Mouse (Mus musculus): ENCODE results near the gene Pcdh18. TPM values are rescaled to one million over a fixed set of nuclear protein-coding genes. Genes with fewer than 3 reads are reported as not detected.
A peak's percentile ranks its signal among the peaks of the same experiment; 100 is the strongest.

The Pcdh18 gene
- 63.6 and 71.1 TPM in 2 replicates for polyA plus RNA-seq (2014; fragmentation: Nextera tagmentation; extraction: Ambion mirVana)

GRCm38 (mm10) chr3:49756870-49757625 lies at the start of gene Pcdh18:
Pcdh18 (minus strand) TSS chr3:49757325.
- peaks cover 7% of the 10 kb centered on the region; the same call in 1 of the 2 replicates for H3K4me1 ChIP-seq (replicated peaks; ENCODE audit: control insufficient read depth, insufficient read depth, low read length)
- peak within 1 kb of the TSS; percentile 91 for H3K27ac ChIP-seq (ENCODE audit: low read depth, low read length)
- WGBS, result under 1% methylated on average over 43 of the region's 43 CpGs
- peak; percentile 91 for ATAC-seq (ENCODE audit: low FRiP score)
- H3K9ac ChIP-seq (ENCODE audit: low read depth, low read length), result peak within 1 kb of the TSS; percentile 80
- H3K4me3 ChIP-seq (ENCODE audit: low read depth, low read length), result peak within 1 kb of the TSS; percentile 69
- H3K27me3 ChIP-seq (ENCODE audit: control insufficient read depth, insufficient read depth, low read length), result no peaks in the 10 kb centered on the region
- no peaks in the 10 kb centered on the region for H3K9me3 ChIP-seq (ENCODE audit: control insufficient read depth, low read length)
- H3K36me3 ChIP-seq (ENCODE audit: control insufficient read depth, insufficient read depth, low read length), result no peaks in the 10 kb centered on the region
- peak; percentile 90 for DNase-seq (ENCODE audit: low spot score)
- peak within 1 kb of the TSS; percentile 58 for H3K4me2 ChIP-seq (replicated peaks; ENCODE audit: low read depth, low read length)

GRCm38 (mm10) chr3:49806823-49807222 lies 49.7 kb upstream of the Pcdh18 start:
- H3K9me3 ChIP-seq (ENCODE audit: control insufficient read depth, low read length), result no peaks in the 10 kb centered on the region
- H3K36me3 ChIP-seq (ENCODE audit: control insufficient read depth, insufficient read depth, low read length), result no peaks in the 10 kb centered on the region
- H3K4me1 ChIP-seq (replicated peaks; ENCODE audit: control insufficient read depth, insufficient read depth, low read length), result no peaks in the 10 kb centered on the region
- no peak overlapping the region for H3K27ac ChIP-seq (ENCODE audit: low read depth, low read length)
- no peaks in the 10 kb centered on the region for H3K27me3 ChIP-seq (ENCODE audit: control insufficient read depth, insufficient read depth, low read length)
- 62% methylated on average over 2 of the region's 2 CpGs for WGBS
- ATAC-seq (ENCODE audit: low FRiP score) (no peak), DNase-seq (ENCODE audit: low spot score) (no peak)
- no peak overlapping the region for H3K9ac ChIP-seq (ENCODE audit: low read depth, low read length)
- H3K4me2 ChIP-seq (replicated peaks; ENCODE audit: low read depth, low read length), result no peak overlapping the region
- no peak overlapping the region for H3K4me3 ChIP-seq (ENCODE audit: low read depth, low read length)

- Histone ChIP-seq H3K4me1 (replicated peaks; ENCODE audit: control insufficient read depth, insufficient read depth, low read length) (no peaks in the 10 kb centered on the region), H3K27me3 (ENCODE audit: control insufficient read depth, insufficient read depth, low read length) (no peaks in the 10 kb centered on the region), H3K9ac (ENCODE audit: low read depth, low read length) (no peak overlapping the region), H3K27ac (ENCODE audit: low read depth, low read length) (no peak overlapping the region), H3K4me3 (ENCODE audit: low read depth, low read length) (no peak overlapping the region), H3K36me3 (ENCODE audit: control insufficient read depth, insufficient read depth, low read length) (no peaks in the 10 kb centered on the region), H3K4me2 (replicated peaks; ENCODE audit: low read depth, low read length) (no peak overlapping the region), H3K9me3 (ENCODE audit: control insufficient read depth, low read length) (no peaks in the 10 kb centered on the region)
- DNase-seq (ENCODE audit: low spot score), result no peak
- WGBS, result 83% methylated on average over 1 of the region's 1 CpGs
- no peak for ATAC-seq (ENCODE audit: low FRiP score)
Observed at GRCm38 (mm10) chr3:49805511-49805910, 48.4 kb upstream of the Pcdh18 start.

GRCm38 (mm10) chr3:49788296-49788695 lies 31.2 kb upstream of the Pcdh18 start:
- Histone ChIP-seq H3K4me1 (replicated peaks; ENCODE audit: control insufficient read depth, insufficient read depth, low read length) (no peaks in the 10 kb centered on the region), H3K9me3 (ENCODE audit: control insufficient read depth, low read length) (no peaks in the 10 kb centered on the region), H3K27ac (ENCODE audit: low read depth, low read length) (no peak overlapping the region), H3K4me2 (replicated peaks; ENCODE audit: low read depth, low read length) (no peak overlapping the region), H3K9ac (ENCODE audit: low read depth, low read length) (no peak overlapping the region), H3K27me3 (ENCODE audit: control insufficient read depth, insufficient read depth, low read length) (no peaks in the 10 kb centered on the region), H3K4me3 (ENCODE audit: low read depth, low read length) (no peak overlapping the region), H3K36me3 (ENCODE audit: control insufficient read depth, insufficient read depth, low read length) (no peaks in the 10 kb centered on the region)
- DNase-seq (ENCODE audit: low spot score), result no peak
- ATAC-seq (ENCODE audit: low FRiP score), result peak; percentile 63; the same call in 1 of the 2 replicates
- WGBS, result 17% methylated on average over 2 of the region's 2 CpGs

GRCm38 (mm10) chr3:49787719-49788118 lies 30.6 kb upstream of the Pcdh18 start:
- Histone ChIP-seq H3K4me2 (replicated peaks; ENCODE audit: low read depth, low read length) (no peak overlapping the region), H3K9ac (ENCODE audit: low read depth, low read length) (no peak overlapping the region), H3K4me1 (replicated peaks; ENCODE audit: control insufficient read depth, insufficient read depth, low read length) (no peaks in the 10 kb centered on the region), H3K27me3 (ENCODE audit: control insufficient read depth, insufficient read depth, low read length) (no peaks in the 10 kb centered on the region), H3K36me3 (ENCODE audit: control insufficient read depth, insufficient read depth, low read length) (no peaks in the 10 kb centered on the region), H3K9me3 (ENCODE audit: control insufficient read depth, low read length) (no peaks in the 10 kb centered on the region), H3K27ac (ENCODE audit: low read depth, low read length) (no peak overlapping the region), H3K4me3 (ENCODE audit: low read depth, low read length) (no peak overlapping the region)
- ATAC-seq (ENCODE audit: low FRiP score), result no peak
- DNase-seq (ENCODE audit: low spot score), result no peak
- 64% methylated on average over 4 of the region's 4 CpGs for WGBS

- WGBS, result 11% methylated on average over 3 of the region's 3 CpGs
- H3K27me3 ChIP-seq (ENCODE audit: control insufficient read depth, insufficient read depth, low read length), result no peaks in the 10 kb centered on the region
- no peak overlapping the region for H3K4me2 ChIP-seq (replicated peaks; ENCODE audit: low read depth, low read length)
- H3K4me1 ChIP-seq (replicated peaks; ENCODE audit: control insufficient read depth, insufficient read depth, low read length), result no peaks in the 10 kb centered on the region
- DNase-seq (ENCODE audit: low spot score) (peak; percentile 69), ATAC-seq (ENCODE audit: low FRiP score) (peak; percentile 96)
- no peak overlapping the region for H3K9ac ChIP-seq (ENCODE audit: low read depth, low read length)
- H3K4me3 ChIP-seq (ENCODE audit: low read depth, low read length), result no peak overlapping the region
- peak overlapping the region; percentile 1; the same call in 1 of the 2 replicates for H3K27ac ChIP-seq (ENCODE audit: low read depth, low read length)
- H3K9me3 ChIP-seq (ENCODE audit: control insufficient read depth, low read length), result no peaks in the 10 kb centered on the region
- no peaks in the 10 kb centered on the region for H3K36me3 ChIP-seq (ENCODE audit: control insufficient read depth, insufficient read depth, low read length)
Observed at GRCm38 (mm10) chr3:49768992-49769738, 12.0 kb upstream of the Pcdh18 start.

- Histone ChIP-seq H3K27me3 (ENCODE audit: control insufficient read depth, insufficient read depth, low read length) (no peaks in the 10 kb centered on the region), H3K36me3 (ENCODE audit: control insufficient read depth, insufficient read depth, low read length) (no peaks in the 10 kb centered on the region), H3K4me3 (ENCODE audit: low read depth, low read length) (no peak overlapping the region), H3K9ac (ENCODE audit: low read depth, low read length) (no peak overlapping the region), H3K4me1 (replicated peaks; ENCODE audit: control insufficient read depth, insufficient read depth, low read length) (no peaks in the 10 kb centered on the region), H3K4me2 (replicated peaks; ENCODE audit: low read depth, low read length) (no peak overlapping the region), H3K9me3 (ENCODE audit: control insufficient read depth, low read length) (no peaks in the 10 kb centered on the region), H3K27ac (ENCODE audit: low read depth, low read length) (no peak overlapping the region)
- 86% methylated on average over 5 of the region's 5 CpGs for WGBS
- DNase-seq (ENCODE audit: low spot score) (no peak), ATAC-seq (ENCODE audit: low FRiP score) (no peak)
Observed at GRCm38 (mm10) chr3:49762711-49763110, 5.6 kb upstream of the Pcdh18 start.

- Histone ChIP-seq H3K4me2 (replicated peaks; ENCODE audit: low read depth, low read length) (no peak overlapping the region), H3K9ac (ENCODE audit: low read depth, low read length) (no peak overlapping the region), H3K27ac (ENCODE audit: low read depth, low read length) (no peak overlapping the region), H3K9me3 (ENCODE audit: control insufficient read depth, low read length) (no peaks in the 10 kb centered on the region), H3K4me1 (replicated peaks; ENCODE audit: control insufficient read depth, insufficient read depth, low read length) (no peaks in the 10 kb centered on the region), H3K36me3 (ENCODE audit: control insufficient read depth, insufficient read depth, low read length) (no peaks in the 10 kb centered on the region), H3K27me3 (ENCODE audit: control insufficient read depth, insufficient read depth, low read length) (no peaks in the 10 kb centered on the region), H3K4me3 (ENCODE audit: low read depth, low read length) (no peak overlapping the region)
- no peak for DNase-seq (ENCODE audit: low spot score)
- ATAC-seq (ENCODE audit: low FRiP score), result no peak
Observed at GRCm38 (mm10) chr3:49761971-49762370, 4.8 kb upstream of the Pcdh18 start.
